Mouse (Mus musculus): ENCODE results near the gene Tmem145. TPM values are rescaled to one million over a fixed set of nuclear protein-coding genes. Genes with fewer than 3 reads are reported as not detected.
A peak's percentile ranks its signal among the peaks of the same experiment; 100 is the strongest.
"Not testable (repeated sequence)": the region's sequence is repeated elsewhere in the genome, so short reads cannot be mapped to it uniquely, and the experiment has no call there.

Gene Tmem145
- not detected for total RNA-seq (2021)
- long read RNA-seq, experiment 1, result 0 reads
- long read RNA-seq, experiment 2, result 0 reads

- no peak for DNase-seq
Observed at GRCm38 (mm10) chr7:25305956-25306613, at the start of gene Tmem145. TSS of gene Tmem145 (plus strand) at chr7:25306106.

GRCm38 (mm10) chr7:25261896-25262295 is 44.0 kb upstream of the Tmem145 start:
- DNase-seq, result no peak

GRCm38 (mm10) chr7:25263968-25264870 is 41.7 kb upstream of the Tmem145 start:
- no peak for DNase-seq

- DNase-seq, result not testable (repeated sequence)
Observed at GRCm38 (mm10) chr7:25265743-25266142, 40.2 kb upstream of the Tmem145 start.

- DNase-seq, result no peak
Observed at GRCm38 (mm10) chr7:25266180-25266962, 39.5 kb upstream of the Tmem145 start.

GRCm38 (mm10) chr7:25267301-25267750 is 38.6 kb upstream of the Tmem145 start, which contains the start of gene Cic:
TSS of gene Cic (plus strand) at chr7:25267704.
- peak; percentile 99 for DNase-seq

- peak; percentile 100 for DNase-seq
Observed at GRCm38 (mm10) chr7:25267751-25268463, 38.0 kb upstream of the Tmem145 start.

- no peak for DNase-seq
Observed at GRCm38 (mm10) chr7:25268588-25268987, 37.3 kb upstream of the Tmem145 start.

GRCm38 (mm10) chr7:25269029-25269428 is 36.9 kb upstream of the Tmem145 start:
- DNase-seq, result no peak

- no peak for DNase-seq
Observed at GRCm38 (mm10) chr7:25269545-25270271, 36.2 kb upstream of the Tmem145 start.

- no peak for DNase-seq
Observed at GRCm38 (mm10) chr7:25270652-25271633, 35.0 kb upstream of the Tmem145 start.

- DNase-seq, result no peak
Observed at GRCm38 (mm10) chr7:25271651-25272444, 34.1 kb upstream of the Tmem145 start.

- DNase-seq, result no peak
Observed at GRCm38 (mm10) chr7:25272445-25273258, 33.3 kb upstream of the Tmem145 start.

- no peak for DNase-seq
Observed at GRCm38 (mm10) chr7:25273259-25274241, 32.4 kb upstream of the Tmem145 start.

GRCm38 (mm10) chr7:25274571-25274970 is 31.3 kb upstream of the Tmem145 start:
- no peak for DNase-seq

GRCm38 (mm10) chr7:25274996-25275395 is 30.9 kb upstream of the Tmem145 start:
- DNase-seq, result no peak
